Mouse (Mus musculus) erythroblast, embryonic 14.5 days (primary cell): ENCODE data around the gene Cog8.

Source experiments
- GATA1 ChIP-seq: IDR thresholded peaks from 2 replicates; pipeline ENCODE4 v1.6.1; 2012; ENCODE audit warnings: low read length, inconsistent platforms, mixed read lengths
- TAL1 ChIP-seq: IDR thresholded peaks from 3 replicates; pipeline ENCODE4 v1.6.1; 2012; ENCODE audit warnings: low read length, inconsistent platforms, mixed read lengths

GRCm38 (mm10) chr8:107035641-107036040 is 20.8 kb downstream of the Cog8 start:
- no peak for TF ChIP-seq TAL1
- TF ChIP-seq GATA1 = no peak
